Mouse (Mus musculus) MEL (cell line): ENCODE measurements at regions not wholly inside any gene's neighbourhood (a gene's known extent, or its start where the extent isn't known, plus 50 kb on each side); places are given as distances from the start of the nearest gene placed in this dataset.

Experiments used
- CHD2 ChIP-seq: IDR thresholded peaks from 2 replicates; pipeline ENCODE4 v1.6.1; 2011; ENCODE audit warnings: low read length, improper control_type of control experiment
- CTCF ChIP-seq, 3 experiments: IDR thresholded peaks in 2 of 3; conservative IDR thresholded peaks in 1 of 3; 2 replicates each; pipeline ENCODE4 v1.5.1; 2011 to 2012; ENCODE audit warnings: low read length in 3 of 3, low read depth in 2 of 3, mild to moderate bottlenecking in 2 of 3, improper control_type of control experiment in 1 of 3, inconsistent platforms in 1 of 3, mixed read lengths in 1 of 3, moderate library complexity in 1 of 3; ENCODE audit not compliant: control insufficient read depth in 1 of 3, insufficient read depth in 1 of 3, poor library complexity in 1 of 3, severe bottlenecking in 1 of 3
- E2F4 ChIP-seq: IDR thresholded peaks from 2 replicates; pipeline ENCODE4 v1.6.1; 2011; ENCODE audit warnings: low read depth, low read length, improper control_type of control experiment, borderline replicate concordance
- ELF1 ChIP-seq: IDR thresholded peaks from 2 replicates; pipeline ENCODE4 v1.6.1; 2014; ENCODE audit warnings: low read depth, mild to moderate bottlenecking, inconsistent platforms, low read length, improper control_type of control experiment, moderate library complexity
- EP300 ChIP-seq, 2 experiments: IDR thresholded peaks; 2 replicates each; pipeline ENCODE4 v1.6.1; 2011; ENCODE audit warnings: improper control_type of control experiment in 2 of 2, low read length in 2 of 2, low read depth in 1 of 2, mild to moderate bottlenecking in 1 of 2
- GATA1 ChIP-seq: IDR thresholded peaks from 2 replicates; pipeline ENCODE4 v1.6.1; 2011; ENCODE audit warnings: low read depth, low read length, improper control_type of control experiment
- MAX ChIP-seq: IDR thresholded peaks from 2 replicates; pipeline ENCODE4 v1.6.1; 2011; ENCODE audit warnings: low read length, improper control_type of control experiment
- MYC ChIP-seq: IDR thresholded peaks from 2 replicates; pipeline ENCODE4 v1.6.1; 2011; ENCODE audit warnings: low read depth, mild to moderate bottlenecking, low read length, improper control_type of control experiment, moderate library complexity
- POLR2A ChIP-seq, 2 experiments: IDR thresholded peaks; 2 replicates each; pipeline ENCODE4 v1.6.1; 2011 to 2012; ENCODE audit warnings: low read length in 2 of 2, mild to moderate bottlenecking in 2 of 2, control low read depth in 1 of 2, improper control_type of control experiment in 1 of 2, low read depth in 1 of 2, moderate library complexity in 1 of 2; ENCODE audit not compliant: control insufficient read depth in 1 of 2, insufficient read depth in 1 of 2, poor library complexity in 1 of 2
- SIN3A ChIP-seq: IDR thresholded peaks from 2 replicates; pipeline ENCODE4 v1.6.1; 2012; ENCODE audit warnings: low read length, improper control_type of control experiment, inconsistent platforms
- USF2 ChIP-seq, 2 experiments: IDR thresholded peaks; 2 replicates each; pipeline ENCODE4 v1.6.1; 2011 to 2012; ENCODE audit warnings: improper control_type of control experiment in 2 of 2, low read length in 2 of 2, borderline replicate concordance in 1 of 2, inconsistent platforms in 1 of 2, low read depth in 1 of 2, mild to moderate bottlenecking in 1 of 2; ENCODE audit not compliant: insufficient read depth in 1 of 2
- ZKSCAN1 ChIP-seq: IDR thresholded peaks from 2 replicates; pipeline ENCODE4 v1.6.1; 2012; ENCODE audit warnings: low read depth, mild to moderate bottlenecking, inconsistent platforms, low read length, improper control_type of control experiment, moderate library complexity

GRCm38 (mm10) chr5:74823719-74824118 is 121.0 kb upstream of the Lnx1 start:
- TF ChIP-seq E2F4 (no peak), CHD2 (no peak), CTCF (IDR thresholded peaks at IDR 0.05 in 2 of 3, conservative IDR thresholded peaks at IDR 0.05 in 1 of 3; ENCODE audit: control insufficient read depth in 1 of 3, insufficient read depth in 1 of 3, low read depth in 2 of 3, low read length in 3 of 3, poor library complexity in 1 of 3, severe bottlenecking in 1 of 3) (no peak), ZKSCAN1 (no peak), SIN3A (no peak), GATA1 (no peak), MYC (no peak), ELF1 (no peak), POLR2A (IDR thresholded peaks at IDR 0.05; ENCODE audit: control insufficient read depth in 1 of 2, insufficient read depth in 1 of 2, low read depth in 1 of 2, low read length in 2 of 2, poor library complexity in 1 of 2) (no peak), EP300 (IDR thresholded peaks at IDR 0.05; ENCODE audit: low read depth in 1 of 2, low read length in 2 of 2) (no peak), MAX (no peak), USF2 (IDR thresholded peaks at IDR 0.05; ENCODE audit: borderline replicate concordance in 1 of 2, insufficient read depth in 1 of 2, low read depth in 1 of 2, low read length in 2 of 2) (no peak)
